Mouse (Mus musculus): ENCODE data around the gene Senp2.

DNA sequence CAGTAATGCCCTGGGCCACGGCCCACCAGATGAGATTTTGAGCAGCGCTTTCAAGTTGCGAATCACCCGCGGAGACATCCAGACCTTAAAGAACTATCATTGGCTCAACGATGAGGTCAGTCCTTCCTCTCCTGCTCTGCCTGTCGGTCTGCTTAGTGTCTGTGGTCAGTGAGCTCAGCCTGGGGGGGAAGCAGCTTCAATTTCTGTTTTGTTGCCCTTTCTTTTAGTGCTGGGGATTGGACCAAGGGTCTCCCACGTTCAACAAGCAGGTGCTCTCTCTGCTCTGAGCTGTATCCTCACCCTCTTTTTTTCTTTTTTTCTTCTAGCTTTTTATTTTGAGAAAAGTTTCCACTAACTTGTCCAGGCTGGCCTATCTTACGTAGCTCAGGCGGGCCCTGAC, 29.3 kb downstream of the Senp2 start:
- no peak for TF ChIP-seq CTCF (IDR thresholded peaks at IDR 0.05; ENCODE audit: low read depth, low read length)
- no peak for TF ChIP-seq POLR2A (IDR thresholded peaks at IDR 0.05; ENCODE audit: borderline replicate concordance, low read depth, low read length)

Data from bone marrow macrophage, adult 2 months (primary cell).